Mouse (Mus musculus) forebrain, embryonic 14.5 days (tissue): Measurements from ENCODE around the gene Cd276. TPM values are rescaled to one million over a fixed set of nuclear protein-coding genes. Genes with fewer than 3 reads are reported as not detected.
A peak's percentile ranks its signal among the peaks of the same experiment; 100 is the strongest.

Source experiments
- ATAC-seq: fragments of 200-750 bp; cut with Nextera tagmentation; 2 replicates; pipeline ENCODE4 v1.8.0; 2017; ENCODE audit warnings: mild to moderate bottlenecking, moderate library complexity
- DNase-seq: peaks from one replicate; pipeline ENCODE4 v3.0.0-alpha.2; 2015; ENCODE audit warnings: low spot score
- H3K27ac ChIP-seq: fragments of 300-500 bp; sonication (generic); 2 replicates; pipeline ENCODE4 v1.5.1; 2014; ENCODE audit warnings: low read depth, mild to moderate bottlenecking, control low read depth, low read length, moderate library complexity
- H3K27me3 ChIP-seq: fragments of 300-500 bp; sonication (generic); replicated peaks from 2 replicates; pipeline ENCODE4 v1.6.1; 2014; ENCODE audit warnings: low read length, control low read depth, mixed read lengths; ENCODE audit not compliant: control insufficient read depth, insufficient read depth
- H3K36me3 ChIP-seq: fragments of 300-500 bp; sonication (generic); 2 replicates; pipeline ENCODE4 v1.6.1; 2014; ENCODE audit warnings: low read length, control low read depth; ENCODE audit not compliant: control insufficient read depth, insufficient read depth
- H3K4me1 ChIP-seq: fragments of 300-500 bp; sonication (generic); 2 replicates; pipeline ENCODE4 v1.6.1; 2014; ENCODE audit warnings: antibody characterized with exemption, low read length, control low read depth; ENCODE audit not compliant: control insufficient read depth, insufficient read depth
- H3K4me2 ChIP-seq: fragments of 300-500 bp; sonication (generic); 2 replicates; pipeline ENCODE4 v1.6.1; 2014; ENCODE audit warnings: mild to moderate bottlenecking, control low read depth, low read length
- H3K4me3 ChIP-seq: fragments of 300-500 bp; sonication (generic); 2 replicates; pipeline ENCODE4 v1.5.1; 2014; ENCODE audit warnings: low read depth, low read length, control low read depth
- H3K9ac ChIP-seq: fragments of 300-500 bp; sonication (generic); 2 replicates; pipeline ENCODE4 v1.6.1; 2014; ENCODE audit warnings: mild to moderate bottlenecking, low read length, control low read depth, moderate library complexity
- H3K9me3 ChIP-seq: fragments of 300-500 bp; sonication (generic); replicated peaks from 2 replicates; pipeline ENCODE4 v1.6.1; 2016; ENCODE audit warnings: low read length, control low read depth, mixed read lengths; ENCODE audit not compliant: control insufficient read depth
- WGBS: fragments of 180-500 bp; shearing (Covaris S2); extraction: QIAGEN DNeasy Blood & Tissue Kit; methylation state at CpG from one replicate; pipeline ENCODE4 v1.1.7; 2014; 5-methylcytosine and 5-hydroxymethylcytosine counted together
- polyA plus RNA-seq: library from polyadenylated mRNA; unstranded; fragments of >200 nt; fragmentation: Nextera tagmentation; extraction: Ambion mirVana; gene quantifications from 2 replicates; pipeline ENCODE4 v1.2.1, GENCODE M21; 2014

Gene Cd276
- polyA plus RNA-seq, 1 experiment from 2014 or later, result 24.6 TPM

GRCm38 (mm10) chr9:58489133-58489864 lies 65.9 kb downstream of the Cd276 start:
- H3K9me3 ChIP-seq, result no peaks in the 10 kb centered on the region
- H3K4me2 ChIP-seq, result peak overlapping the region; percentile 94
- DNase-seq, result peak; percentile 55
- 3% methylated on average over 13 of the region's 13 CpGs for WGBS
- no peaks in the 10 kb centered on the region for H3K27me3 ChIP-seq
- H3K36me3 ChIP-seq, result no peaks in the 10 kb centered on the region
- H3K9ac ChIP-seq, result peak overlapping the region; percentile 88
- peak overlapping the region; percentile 93; the same call in 1 of the 2 replicates for H3K27ac ChIP-seq
- peak overlapping the region; percentile 51 for H3K4me3 ChIP-seq
- peak; percentile 61 for ATAC-seq
- H3K4me1 ChIP-seq, result peaks cover 16% of the 10 kb centered on the region; the same call in 1 of the 2 replicates

GRCm38 (mm10) chr9:58487851-58488801 lies 67.1 kb downstream of the Cd276 start, which contains the start of gene Insyn1:
Gene Insyn1 (plus strand): TSS chr9:58488603.
- Histone ChIP-seq H3K9me3 (no peaks in the 10 kb centered on the region), H3K9ac (peak within 1 kb of the TSS; percentile 88), H3K36me3 (no peaks in the 10 kb centered on the region), H3K4me1 (peaks cover 16% of the 10 kb centered on the region; the same call in 1 of the 2 replicates), H3K4me3 (peak within 1 kb of the TSS; percentile 51), H3K27me3 (no peaks in the 10 kb centered on the region), H3K27ac (peak within 1 kb of the TSS; percentile 93), H3K4me2 (peak within 1 kb of the TSS; percentile 94)
- ATAC-seq (peak; percentile 80), DNase-seq (peak; percentile 81)
- 1% methylated on average over 76 of the region's 104 CpGs for WGBS

GRCm38 (mm10) chr9:58487076-58487475 lies 68.2 kb downstream of the Cd276 start:
- Histone ChIP-seq H3K4me2 (no peak overlapping the region), H3K36me3 (no peaks in the 10 kb centered on the region), H3K4me3 (no peak overlapping the region), H3K9me3 (no peaks in the 10 kb centered on the region), H3K4me1 (peaks cover 16% of the 10 kb centered on the region; the same call in 1 of the 2 replicates), H3K27ac (no peak overlapping the region), H3K27me3 (no peaks in the 10 kb centered on the region), H3K9ac (no peak overlapping the region)
- 27% methylated on average over 3 of the region's 3 CpGs for WGBS
- ATAC-seq (no peak), DNase-seq (no peak)

Other genes with a start within 250 kb of the Cd276 start
- gene Loxl1, start 242.3 kb downstream of the Cd276 start, polyA plus RNA-seq, result 9.2 and 11.1 TPM in 2 replicates
- not detected in 2 replicates for gene Tbc1d21, start 185.0 kb downstream of the Cd276 start, polyA plus RNA-seq
- 8.0 and 8.1 TPM in 2 replicates for gene Insyn1, start 66.8 kb downstream of the Cd276 start, polyA plus RNA-seq
- gene Nptn, start 26.8 kb upstream of the Cd276 start, polyA plus RNA-seq, result 144 and 158 TPM in 2 replicates
- gene Rec114, start 188.5 kb upstream of the Cd276 start, polyA plus RNA-seq, result 0.83 and 0.90 TPM in 2 replicates